Mouse (Mus musculus): ENCODE results near the gene Ube2s. TPM values are rescaled to one million over a fixed set of nuclear protein-coding genes. Genes with fewer than 3 reads are reported as not detected.
A peak's percentile ranks its signal among the peaks of the same experiment; 100 is the strongest.
"Not testable (repeated sequence)": the region's sequence is repeated elsewhere in the genome, so short reads cannot be mapped to it uniquely, and the experiment has no call there.

Gene Ube2s
- polyA plus RNA-seq (2016; fragmentation: Nextera tagmentation; extraction: Ambion mirVana), result 357 and 426 TPM in 2 replicates

GRCm38 (mm10) chr7:4812303-4813104 lies at the start of gene Ube2s:
Ube2s (minus strand) TSS chr7:4812590.
- Histone ChIP-seq H3K4me3 (peak within 1 kb of the TSS; percentile 83), H3K9me3 (replicated peaks) (no peaks in the 10 kb centered on the region), H3K4me1 (peaks cover 36% of the 10 kb centered on the region), H3K36me3 (peaks cover 35% of the 10 kb centered on the region), H3K27me3 (ENCODE audit: low read depth, poor library complexity, severe bottlenecking) (no peaks in the 10 kb centered on the region), H3K27ac (replicated peaks) (peak within 1 kb of the TSS; percentile 97)
- peak; percentile 98 for DNase-seq (ENCODE audit: low spot score)
- WGBS, result under 1% methylated on average over 62 of the region's 62 CpGs

- not testable (repeated sequence) for H3K9me3 ChIP-seq (replicated peaks); H3K4me1 ChIP-seq; H3K4me3 ChIP-seq; H3K27ac ChIP-seq (replicated peaks); H3K27me3 ChIP-seq (ENCODE audit: low read depth, poor library complexity, severe bottlenecking); H3K36me3 ChIP-seq; DNase-seq (ENCODE audit: low spot score)
- WGBS, result 78% methylated on average over 3 of the region's 3 CpGs
These were observed 48.5 kb upstream of the Ube2s start for GRCm38 (mm10) chr7:4860926-4861325.

- no peak for DNase-seq (ENCODE audit: low spot score)
- H3K9me3 ChIP-seq (replicated peaks), result no peaks in the 10 kb centered on the region
- H3K27me3 ChIP-seq (ENCODE audit: low read depth, poor library complexity, severe bottlenecking), result no peaks in the 10 kb centered on the region
- no peak overlapping the region for H3K27ac ChIP-seq (replicated peaks)
- no peaks in the 10 kb centered on the region for H3K4me1 ChIP-seq
- no peak overlapping the region for H3K4me3 ChIP-seq
- WGBS, result 85% methylated on average over 12 of the region's 12 CpGs
- no peaks in the 10 kb centered on the region for H3K36me3 ChIP-seq
These were observed 47.1 kb upstream of the Ube2s start for GRCm38 (mm10) chr7:4859418-4859978.

GRCm38 (mm10) chr7:4857321-4857720 lies 44.9 kb upstream of the Ube2s start:
- Histone ChIP-seq H3K27me3 (ENCODE audit: low read depth, poor library complexity, severe bottlenecking) (no peaks in the 10 kb centered on the region), H3K4me3 (no peak overlapping the region), H3K9me3 (replicated peaks) (no peaks in the 10 kb centered on the region), H3K4me1 (no peaks in the 10 kb centered on the region), H3K27ac (replicated peaks) (no peak overlapping the region), H3K36me3 (no peaks in the 10 kb centered on the region)
- 68% methylated on average over 7 of the region's 7 CpGs for WGBS
- no peak for DNase-seq (ENCODE audit: low spot score)

GRCm38 (mm10) chr7:4856508-4856907 lies 44.1 kb upstream of the Ube2s start:
- 88% methylated on average over 9 of the region's 9 CpGs for WGBS
- Histone ChIP-seq H3K4me1 (no peaks in the 10 kb centered on the region), H3K9me3 (replicated peaks) (no peaks in the 10 kb centered on the region), H3K27ac (replicated peaks) (no peak overlapping the region), H3K27me3 (ENCODE audit: low read depth, poor library complexity, severe bottlenecking) (no peaks in the 10 kb centered on the region), H3K4me3 (no peak overlapping the region), H3K36me3 (no peaks in the 10 kb centered on the region)
- DNase-seq (ENCODE audit: low spot score), result no peak

- 85% methylated on average over 3 of the region's 3 CpGs for WGBS
- Histone ChIP-seq H3K36me3 (no peaks in the 10 kb centered on the region), H3K27me3 (ENCODE audit: low read depth, poor library complexity, severe bottlenecking) (no peaks in the 10 kb centered on the region), H3K4me3 (no peak overlapping the region), H3K4me1 (no peaks in the 10 kb centered on the region), H3K9me3 (replicated peaks) (no peaks in the 10 kb centered on the region), H3K27ac (replicated peaks) (no peak overlapping the region)
- DNase-seq (ENCODE audit: low spot score), result no peak
These were observed 41.2 kb upstream of the Ube2s start for GRCm38 (mm10) chr7:4853613-4854012.

- DNase-seq (ENCODE audit: low spot score), result no peak
- Histone ChIP-seq H3K36me3 (no peaks in the 10 kb centered on the region), H3K27ac (replicated peaks) (no peak overlapping the region), H3K27me3 (ENCODE audit: low read depth, poor library complexity, severe bottlenecking) (peaks cover 11% of the 10 kb centered on the region), H3K4me3 (no peak overlapping the region), H3K4me1 (no peaks in the 10 kb centered on the region), H3K9me3 (replicated peaks) (0 out of 2 replicates have a peak, but pooled peaks cover 6% of the 10 kb centered on the region)
- 70% methylated on average over 8 of the region's 8 CpGs for WGBS
These were observed 38.9 kb upstream of the Ube2s start for GRCm38 (mm10) chr7:4851315-4851688.

- WGBS, result 81% methylated on average over 11 of the region's 11 CpGs
- no peak overlapping the region for H3K4me3 ChIP-seq
These were observed 38.4 kb upstream of the Ube2s start for GRCm38 (mm10) chr7:4850621-4851314.

GRCm38 (mm10) chr7:4849372-4849771 lies 37.0 kb upstream of the Ube2s start:
- Histone ChIP-seq H3K36me3 (no peaks in the 10 kb centered on the region), H3K9me3 (replicated peaks) (0 out of 2 replicates have a peak, but pooled peaks cover 6% of the 10 kb centered on the region), H3K27me3 (ENCODE audit: low read depth, poor library complexity, severe bottlenecking) (peaks cover 29% of the 10 kb centered on the region), H3K27ac (replicated peaks) (no peak overlapping the region), H3K4me1 (peaks cover 8% of the 10 kb centered on the region), H3K4me3 (no peak overlapping the region)
- DNase-seq (ENCODE audit: low spot score), result no peak
- WGBS, result 64% methylated on average over 9 of the region's 9 CpGs

More at GRCm38 (mm10) chr7:4850621-4851314, 38.4 kb upstream of the Ube2s start:
- H3K27ac ChIP-seq (replicated peaks), result no peak overlapping the region
- DNase-seq (ENCODE audit: low spot score), result no peak
- H3K27me3 ChIP-seq (ENCODE audit: low read depth, poor library complexity, severe bottlenecking), result peaks cover 16% of the 10 kb centered on the region
- H3K4me1 ChIP-seq, result no peaks in the 10 kb centered on the region
- no peaks in the 10 kb centered on the region for H3K36me3 ChIP-seq
- H3K9me3 ChIP-seq (replicated peaks), result 0 out of 2 replicates have a peak, but pooled peaks cover 6% of the 10 kb centered on the region

GRCm38 (mm10) chr7:4844917-4845309 lies 32.5 kb upstream of the Ube2s start:
- no peaks in the 10 kb centered on the region for H3K36me3 ChIP-seq
- 0 out of 2 replicates have a peak, but pooled peaks cover 6% of the 10 kb centered on the region for H3K9me3 ChIP-seq (replicated peaks)
- peak overlapping the region; percentile 67 for H3K27ac ChIP-seq (replicated peaks)
- WGBS, result under 1% methylated on average over 13 of the region's 13 CpGs
- peaks cover 72% of the 10 kb centered on the region for H3K27me3 ChIP-seq (ENCODE audit: low read depth, poor library complexity, severe bottlenecking)
- DNase-seq (ENCODE audit: low spot score), result peak; percentile 88
- H3K4me3 ChIP-seq, result peak overlapping the region; percentile 65
- peaks cover 33% of the 10 kb centered on the region for H3K4me1 ChIP-seq

GRCm38 (mm10) chr7:4844245-4844916 lies 32.0 kb upstream of the Ube2s start, which contains the start of gene Shisa7:
Shisa7 (minus strand) TSS chr7:4844696.
- H3K27me3 ChIP-seq (ENCODE audit: low read depth, poor library complexity, severe bottlenecking), result peaks cover 77% of the 10 kb centered on the region
- peaks cover 33% of the 10 kb centered on the region for H3K4me1 ChIP-seq
- no peaks in the 10 kb centered on the region for H3K36me3 ChIP-seq
- H3K9me3 ChIP-seq (replicated peaks), result 0 out of 2 replicates have a peak, but pooled peaks cover 6% of the 10 kb centered on the region
- peak within 1 kb of the TSS; percentile 67 for H3K27ac ChIP-seq (replicated peaks)
- H3K4me3 ChIP-seq, result peak within 1 kb of the TSS; percentile 65
- 1% methylated on average over 41 of the region's 41 CpGs for WGBS
- no peak for DNase-seq (ENCODE audit: low spot score)

GRCm38 (mm10) chr7:4843604-4844244 lies 31.3 kb upstream of the Ube2s start:
- H3K9me3 ChIP-seq (replicated peaks), result 0 out of 2 replicates have a peak, but pooled peaks cover 6% of the 10 kb centered on the region
- no peaks in the 10 kb centered on the region for H3K36me3 ChIP-seq
- H3K27me3 ChIP-seq (ENCODE audit: low read depth, poor library complexity, severe bottlenecking), result peaks cover 82% of the 10 kb centered on the region
- peak overlapping the region; percentile 65 for H3K4me3 ChIP-seq
- peak; percentile 79 for DNase-seq (ENCODE audit: low spot score)
- under 1% methylated on average over 34 of the region's 34 CpGs for WGBS
- H3K27ac ChIP-seq (replicated peaks), result peak overlapping the region; percentile 67
- H3K4me1 ChIP-seq, result peaks cover 33% of the 10 kb centered on the region

Data from midbrain, embryonic 10.5 days (tissue).